Mouse (Mus musculus) forebrain, embryonic 12.5 days (tissue): ENCODE data around the gene Rasgef1a. TPM values are rescaled to one million over a fixed set of nuclear protein-coding genes. Genes with fewer than 3 reads are reported as not detected.
A peak's percentile ranks its signal among the peaks of the same experiment; 100 is the strongest.

Experiments
- ATAC-seq: fragments of 200-750 bp; cut with Nextera tagmentation; 2 replicates; pipeline ENCODE4 v1.8.0; 2017; ENCODE audit warnings: moderate TSS enrichment; ENCODE audit not compliant: low FRiP score
- H3K27ac ChIP-seq: fragments of 300-500 bp; sonication (generic); 2 replicates; pipeline ENCODE4 v1.5.1; 2016; ENCODE audit warnings: mild to moderate bottlenecking
- H3K27me3 ChIP-seq: fragments of 300-500 bp; sonication (generic); 2 replicates; pipeline ENCODE4 v1.6.1; 2016; ENCODE audit warnings: mild to moderate bottlenecking
- H3K36me3 ChIP-seq: fragments of 300-500 bp; sonication (generic); replicated peaks from 2 replicates; pipeline ENCODE4 v1.6.1; 2016; ENCODE audit warnings: mild to moderate bottlenecking
- H3K4me1 ChIP-seq: fragments of 300-500 bp; sonication (generic); 2 replicates; pipeline ENCODE4 v1.6.1; 2016
- H3K4me2 ChIP-seq: fragments of 300-500 bp; sonication (generic); 2 replicates; pipeline ENCODE4 v1.6.1; 2016; ENCODE audit warnings: mild to moderate bottlenecking, moderate library complexity
- H3K4me3 ChIP-seq: fragments of 300-500 bp; sonication (generic); replicated peaks from 2 replicates; pipeline ENCODE4 v1.5.1; 2016; ENCODE audit warnings: mild to moderate bottlenecking
- H3K9ac ChIP-seq: fragments of 300-500 bp; sonication (generic); 2 replicates; pipeline ENCODE4 v1.6.1; 2016; ENCODE audit warnings: mild to moderate bottlenecking
- H3K9me3 ChIP-seq: fragments of 300-500 bp; sonication (generic); 2 replicates; pipeline ENCODE4 v1.6.1; 2016
- WGBS: fragments of 180-500 bp; shearing (Covaris S2); methylation state at CpG from one replicate; pipeline ENCODE4 v1.1.7; 2016; 5-methylcytosine and 5-hydroxymethylcytosine counted together
- microRNA-seq: library from miRNA; unstranded; fragments of <30 nt; microRNA quantifications from one replicate; pipeline ENCODE4, GENCODE M21; 2017
- polyA plus RNA-seq: library from polyadenylated mRNA; unstranded; fragments of >200 nt; fragmentation: Nextera tagmentation; extraction: Ambion mirVana; gene quantifications from 2 replicates; pipeline ENCODE4 v1.2.1, GENCODE M21; 2016

Gene Rasgef1a
- polyA plus RNA-seq, 1 experiment from 2014 or later = 0.33 TPM

DNA sequence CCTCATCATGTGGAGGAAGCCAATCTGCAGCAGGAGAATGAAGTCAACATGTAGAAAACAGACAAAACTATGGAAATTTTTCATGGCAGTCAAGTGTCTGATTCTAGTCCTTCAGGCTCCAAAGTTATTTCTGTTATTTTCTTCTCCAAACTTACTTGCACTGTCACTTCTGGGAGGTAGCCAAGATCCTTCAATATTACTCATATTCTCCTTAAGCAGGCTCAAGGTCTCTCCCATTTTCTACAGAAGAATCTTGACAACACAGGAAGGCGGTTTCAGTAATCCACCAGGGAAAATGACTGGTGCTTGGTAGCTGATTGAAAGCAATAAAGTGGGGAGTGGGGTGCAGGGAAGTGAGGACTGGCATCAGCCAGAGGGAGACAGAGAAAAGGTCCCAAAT lies 111.5 kb downstream of the Rasgef1a start:
- no peak overlapping the region for H3K4me2 ChIP-seq
- no peaks in the 10 kb centered on the region for H3K4me1 ChIP-seq
- no peak overlapping the region for H3K9ac ChIP-seq
- no peak overlapping the region for H3K27ac ChIP-seq
- no peaks in the 10 kb centered on the region for H3K9me3 ChIP-seq
- H3K36me3 ChIP-seq = peaks cover 5% of the 10 kb centered on the region; the same call in 1 of the 2 replicates
- H3K4me3 ChIP-seq = no peak overlapping the region
- no peaks in the 10 kb centered on the region for H3K27me3 ChIP-seq
- no peak for ATAC-seq
- WGBS = 97% methylated on average over 1 of the region's 1 CpGs

GRCm38 (mm10) chr6:118126577-118126976 lies 115.3 kb downstream of the Rasgef1a start:
- peaks cover 5% of the 10 kb centered on the region; the same call in 1 of the 2 replicates for H3K36me3 ChIP-seq
- no peaks in the 10 kb centered on the region for H3K4me1 ChIP-seq
- H3K9me3 ChIP-seq = no peaks in the 10 kb centered on the region
- H3K27ac ChIP-seq = no peak overlapping the region
- H3K9ac ChIP-seq = no peak overlapping the region
- no peaks in the 10 kb centered on the region for H3K27me3 ChIP-seq
- no peak for ATAC-seq
- no peak overlapping the region for H3K4me3 ChIP-seq
- H3K4me2 ChIP-seq = no peak overlapping the region

DNA sequence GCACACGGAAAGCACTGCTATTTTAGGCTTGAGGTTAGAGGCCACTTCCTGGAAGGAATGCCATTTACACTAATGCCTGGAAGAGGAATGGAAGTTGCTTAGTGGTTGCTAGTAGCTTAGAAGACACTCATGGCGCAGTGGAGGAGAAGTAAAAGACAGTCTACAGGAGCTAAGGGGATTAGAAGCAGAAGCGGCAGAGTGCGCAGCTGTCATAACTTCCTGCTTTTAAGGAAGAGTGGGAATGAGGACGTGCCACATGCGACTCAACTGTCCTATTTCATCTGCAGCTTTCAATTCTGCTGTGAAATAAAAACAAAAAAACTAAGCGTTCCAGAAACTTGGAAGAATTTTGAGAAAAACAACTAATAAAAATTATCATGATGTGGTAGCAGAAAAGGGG lies 116.0 kb downstream of the Rasgef1a start:
- WGBS = 85% methylated on average over 7 of the region's 7 CpGs
- H3K9ac ChIP-seq = no peak overlapping the region

GRCm38 (mm10) chr6:118127827-118128487 lies 116.7 kb downstream of the Rasgef1a start:
- H3K36me3 ChIP-seq = no peaks in the 10 kb centered on the region; the same call in 1 of the 2 replicates
- no peak overlapping the region for H3K4me2 ChIP-seq
- no peaks in the 10 kb centered on the region for H3K27me3 ChIP-seq
- no peaks in the 10 kb centered on the region for H3K9me3 ChIP-seq
- H3K9ac ChIP-seq = no peak overlapping the region
- no peak overlapping the region for H3K27ac ChIP-seq
- H3K4me1 ChIP-seq = no peaks in the 10 kb centered on the region
- H3K4me3 ChIP-seq = no peak overlapping the region
- WGBS = 88% methylated on average over 6 of the region's 6 CpGs
- no peak for ATAC-seq

More for the DNA sequence above, 116.0 kb downstream of the Rasgef1a start:
- no peak overlapping the region for H3K27ac ChIP-seq
- no peaks in the 10 kb centered on the region for H3K9me3 ChIP-seq
- H3K36me3 ChIP-seq = peaks cover 4% of the 10 kb centered on the region; the same call in 1 of the 2 replicates
- no peaks in the 10 kb centered on the region for H3K4me1 ChIP-seq
- no peak overlapping the region for H3K4me2 ChIP-seq
- H3K27me3 ChIP-seq = no peaks in the 10 kb centered on the region
- no peak overlapping the region for H3K4me3 ChIP-seq
- no peak for ATAC-seq

- Histone ChIP-seq H3K27ac (no peak overlapping the region), H3K4me1 (no peaks in the 10 kb centered on the region), H3K4me3 (no peak overlapping the region), H3K27me3 (no peaks in the 10 kb centered on the region), H3K4me2 (no peak overlapping the region), H3K36me3 (no peaks in the 10 kb centered on the region), H3K9me3 (no peaks in the 10 kb centered on the region), H3K9ac (no peak overlapping the region)
- ATAC-seq = no peak
- 70% methylated on average over 2 of the region's 2 CpGs for WGBS
These were observed 118.8 kb downstream of the Rasgef1a start for GRCm38 (mm10) chr6:118130022-118130421.

DNA sequence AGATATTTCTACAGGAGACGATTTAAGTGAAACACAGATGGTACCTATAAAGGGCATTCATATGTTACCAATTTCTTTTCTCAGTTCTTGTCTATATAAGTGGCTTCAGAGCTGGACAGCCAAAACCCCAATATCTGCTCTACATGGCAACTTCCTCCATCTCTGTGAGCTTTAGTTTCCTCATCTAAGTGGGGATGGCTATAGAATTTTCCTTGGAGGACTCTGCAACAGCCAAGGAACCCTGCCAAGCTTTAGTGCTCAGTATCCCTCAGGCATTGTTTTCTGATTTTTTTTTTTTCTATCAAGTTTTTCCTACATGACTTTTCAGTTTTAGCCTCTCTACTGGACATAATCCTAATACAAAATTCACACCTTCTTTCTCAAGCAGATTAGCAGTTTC lies 123.2 kb downstream of the Rasgef1a start:
- H3K27ac ChIP-seq = no peak overlapping the region
- no peak overlapping the region for H3K4me2 ChIP-seq
- H3K9me3 ChIP-seq = no peaks in the 10 kb centered on the region
- no peak for ATAC-seq
- no peaks in the 10 kb centered on the region for H3K36me3 ChIP-seq
- peaks cover 3% of the 10 kb centered on the region; the same call in 1 of the 2 replicates for H3K4me1 ChIP-seq
- H3K27me3 ChIP-seq = no peaks in the 10 kb centered on the region
- 75% methylated on average over 1 of the region's 1 CpGs for WGBS
- no peak overlapping the region for H3K9ac ChIP-seq
- no peak overlapping the region for H3K4me3 ChIP-seq

DNA sequence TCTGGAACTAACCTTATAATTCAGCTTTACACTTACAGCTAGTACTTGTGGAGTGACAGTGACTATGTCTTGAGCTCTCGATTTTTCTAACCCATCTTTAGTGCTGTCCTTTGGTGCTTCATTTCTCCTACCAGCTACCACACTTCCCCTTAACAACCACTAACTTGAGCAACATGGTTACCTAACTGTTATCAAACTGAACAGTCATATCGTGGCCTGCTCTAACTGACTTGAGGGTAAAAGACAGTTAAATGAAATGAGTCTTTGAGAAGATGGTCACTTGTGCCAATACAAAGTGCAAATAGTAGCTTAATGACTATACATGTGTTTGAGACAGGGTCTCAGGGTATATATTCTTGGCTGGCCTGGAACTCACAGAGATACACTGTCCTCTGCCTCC lies 125.9 kb downstream of the Rasgef1a start:
- ATAC-seq = no peak
- peaks cover 3% of the 10 kb centered on the region; the same call in 1 of the 2 replicates for H3K4me1 ChIP-seq
- no peaks in the 10 kb centered on the region for H3K9me3 ChIP-seq
- no peaks in the 10 kb centered on the region for H3K36me3 ChIP-seq
- H3K27ac ChIP-seq = no peak overlapping the region
- H3K27me3 ChIP-seq = 0 out of 2 replicates have a peak, but pooled peaks cover 3% of the 10 kb centered on the region
- 87% methylated on average over 2 of the region's 2 CpGs for WGBS
- H3K4me3 ChIP-seq = no peak overlapping the region
- H3K9ac ChIP-seq = no peak overlapping the region
- no peak overlapping the region for H3K4me2 ChIP-seq

DNA sequence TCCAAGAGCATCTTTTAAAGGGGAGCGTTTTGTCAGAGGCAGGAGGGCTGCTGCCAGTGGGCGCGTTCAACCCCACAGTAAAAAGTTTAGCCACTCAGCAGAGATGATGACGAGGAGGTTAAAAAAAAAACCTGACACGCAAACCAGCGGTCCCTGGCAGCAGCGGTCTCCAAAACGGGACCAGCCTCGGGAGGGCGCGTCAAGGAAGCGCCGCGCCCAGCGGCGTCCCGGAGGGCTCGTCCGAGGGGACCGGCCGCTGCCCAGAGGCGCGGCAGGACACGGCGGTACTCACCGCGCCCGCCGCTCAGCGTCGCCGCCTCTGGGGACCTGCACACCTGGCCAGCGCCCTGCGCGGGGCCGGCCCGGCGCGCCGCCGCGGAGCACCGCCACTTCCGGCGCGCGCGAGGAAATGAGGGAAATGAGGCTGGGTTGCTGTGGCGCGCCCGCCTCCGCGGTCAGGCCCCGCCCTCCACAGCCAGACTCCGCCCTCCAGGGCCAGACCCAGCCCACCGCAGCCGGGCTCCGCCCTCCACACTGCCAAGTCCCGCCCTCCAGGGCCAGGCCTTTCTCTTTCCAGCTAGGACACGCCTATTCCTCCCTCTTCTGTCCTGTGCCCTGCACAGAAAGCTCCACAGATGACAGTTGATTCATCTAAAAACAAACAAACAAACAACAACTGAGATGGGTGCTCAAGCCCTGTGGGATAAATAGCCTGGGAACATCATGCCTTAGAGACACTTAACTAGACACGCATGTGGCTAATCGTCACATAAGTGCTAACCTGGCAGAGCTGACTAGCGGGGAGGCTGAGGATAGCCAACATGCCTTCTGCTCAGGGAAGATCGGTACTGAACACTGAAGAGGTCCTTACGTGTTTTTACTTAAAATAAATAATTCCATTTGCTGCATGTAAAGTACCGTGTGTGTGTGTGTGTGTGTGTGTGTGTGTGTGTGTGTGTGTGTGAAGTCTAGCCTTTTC lies 127.8 kb downstream of the Rasgef1a start, which contains the start of gene Csgalnact2:
Gene Csgalnact2, minus strand, starts transcription at position 410 of the 979 bp plus-strand sequence.
- peak within 1 kb of the TSS; percentile 62 for H3K9ac ChIP-seq
- H3K27ac ChIP-seq = peak within 1 kb of the TSS; percentile 74; the same call in 1 of the 2 replicates
- H3K9me3 ChIP-seq = no peaks in the 10 kb centered on the region
- peaks cover 3% of the 10 kb centered on the region; the same call in 1 of the 2 replicates for H3K4me1 ChIP-seq
- peak within 1 kb of the TSS; percentile 65 for H3K4me2 ChIP-seq
- peak; percentile 99 for ATAC-seq
- peak within 1 kb of the TSS; percentile 73 for H3K4me3 ChIP-seq
- 7% methylated on average over 66 of the region's 66 CpGs for WGBS
- H3K36me3 ChIP-seq = no peaks in the 10 kb centered on the region
- H3K27me3 ChIP-seq = 0 out of 2 replicates have a peak, but pooled peaks cover 3% of the 10 kb centered on the region

DNA sequence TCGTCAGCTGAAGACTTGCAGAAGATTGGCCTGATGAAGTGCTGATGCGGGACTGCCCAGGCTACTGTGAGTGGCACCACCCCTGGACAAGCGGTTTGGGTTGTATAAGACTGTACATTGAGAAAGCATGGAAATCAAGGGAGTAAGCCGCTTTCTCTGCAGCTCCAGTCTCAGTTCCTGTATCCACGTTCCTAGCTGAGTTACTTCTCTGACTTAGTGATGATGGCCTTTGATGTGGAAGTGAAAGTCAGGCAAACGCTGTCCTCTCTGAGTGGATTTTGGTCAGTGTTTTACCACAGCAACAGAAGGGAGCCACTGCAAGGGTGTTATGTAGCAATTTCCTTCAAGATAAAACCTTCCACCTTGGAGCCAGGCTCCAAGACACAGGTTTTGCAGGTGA lies 129.7 kb downstream of the Rasgef1a start:
- H3K9me3 ChIP-seq = no peaks in the 10 kb centered on the region
- ATAC-seq = no peak
- no peak overlapping the region for H3K9ac ChIP-seq
- 88% methylated on average over 6 of the region's 6 CpGs for WGBS
- no peak overlapping the region for H3K27ac ChIP-seq
- no peaks in the 10 kb centered on the region for H3K36me3 ChIP-seq
- 0 out of 2 replicates have a peak, but pooled peaks cover 3% of the 10 kb centered on the region for H3K27me3 ChIP-seq
- no peak overlapping the region for H3K4me3 ChIP-seq
- no peak overlapping the region for H3K4me2 ChIP-seq
- H3K4me1 ChIP-seq = peaks cover 3% of the 10 kb centered on the region; the same call in 1 of the 2 replicates

Small RNA genes lying within 50 kb of the gene (microRNA-seq; reads per million reads assigned to microRNA genes)
- not detected for gene Mir7044

Other genes with a start within 250 kb of the Rasgef1a start
- 127 and 136 TPM in 2 replicates for gene Zfp637, start 170.3 kb upstream of the Rasgef1a start, polyA plus RNA-seq
- gene Zfp239, start 149.3 kb upstream of the Rasgef1a start, polyA plus RNA-seq = 13.1 and 16.1 TPM in 2 replicates
- gene Hnrnpf, start 111.1 kb upstream of the Rasgef1a start, polyA plus RNA-seq = 624 TPM in 2 replicates
- 1.9 and 2.0 TPM in 2 replicates for gene Fxyd4, start 73.7 kb upstream of the Rasgef1a start, polyA plus RNA-seq
- gene Csgalnact2, start 127.7 kb downstream of the Rasgef1a start, polyA plus RNA-seq = 8.4 and 8.6 TPM in 2 replicates
- gene Ret, start 186.3 kb downstream of the Rasgef1a start, polyA plus RNA-seq = 0.81 and 0.84 TPM in 2 replicates